Mouse (Mus musculus): ENCODE measurements around the gene Ranbp17. TPM values are rescaled to one million over a fixed set of nuclear protein-coding genes. Genes with fewer than 3 reads are reported as not detected.

Gene Ranbp17
- 4.7 and 6.3 TPM in 2 replicates for polyA plus RNA-seq (2014; fragmentation: Nextera tagmentation; extraction: Ambion mirVana)

- Histone ChIP-seq H3K27me3 (ENCODE audit: control insufficient read depth, insufficient read depth, low read length) (no peaks in the 10 kb centered on the region), H3K36me3 (ENCODE audit: control insufficient read depth, insufficient read depth, low read length) (no peaks in the 10 kb centered on the region), H3K4me2 (ENCODE audit: low read length) (peak within 1 kb of the TSS; percentile 72), H3K27ac (replicated peaks in 1 of 2; ENCODE audit: control insufficient read depth in 1 of 2, insufficient read depth in 1 of 2, low read depth in 2 of 2, low read length in 2 of 2) (peak within 1 kb of the TSS; percentile 65 to 82), H3K4me1 (ENCODE audit: control insufficient read depth in 2 of 2, insufficient read depth in 2 of 2, low read length in 2 of 2) (peaks cover 0 to 6% of the 10 kb centered on the region in 2 experiments; a peak in 3 of 4 replicates), H3K9ac (ENCODE audit: low read length) (peak within 1 kb of the TSS; percentile 89), H3K4me3 (ENCODE audit: control insufficient read depth in 1 of 2, insufficient read depth in 1 of 2, low read depth in 1 of 2, low read length in 2 of 2) (peak within 1 kb of the TSS; percentile 83), H3K9me3 (ENCODE audit: control insufficient read depth, low read length) (no peaks in the 10 kb centered on the region)
- peak; percentile 77 for ATAC-seq (ENCODE audit: insufficient number of reproducible peaks, insufficient read depth, low FRiP score, low read depth)
- 2% methylated on average over 59 of the region's 72 CpGs for whole genome bisulfite sequencing
Observed at GRCm38 (mm10) chr11:33513376-33513991, at the start of gene Ranbp17. TSS of gene Ranbp17 (minus strand) at chr11:33513746.

GRCm38 (mm10) chr11:33554123-33554522 is 40.6 kb upstream of the Ranbp17 start:
- Histone ChIP-seq H3K36me3 (ENCODE audit: control insufficient read depth, insufficient read depth, low read length) (no peaks in the 10 kb centered on the region), H3K9me3 (ENCODE audit: control insufficient read depth, low read length) (no peaks in the 10 kb centered on the region), H3K27me3 (ENCODE audit: control insufficient read depth, insufficient read depth, low read length) (no peaks in the 10 kb centered on the region), H3K4me1 (ENCODE audit: control insufficient read depth in 2 of 2, insufficient read depth in 2 of 2, low read length in 2 of 2) (peaks cover 3 to 5% of the 10 kb centered on the region in 2 experiments; a peak in 3 of 4 replicates), H3K4me3 (ENCODE audit: control insufficient read depth in 1 of 2, insufficient read depth in 1 of 2, low read depth in 1 of 2, low read length in 2 of 2) (no peak overlapping the region), H3K27ac (replicated peaks in 1 of 2; ENCODE audit: control insufficient read depth in 1 of 2, insufficient read depth in 1 of 2, low read depth in 2 of 2, low read length in 2 of 2) (no peak overlapping the region), H3K4me2 (ENCODE audit: low read length) (no peak overlapping the region), H3K9ac (ENCODE audit: low read length) (no peak overlapping the region)
- ATAC-seq (ENCODE audit: insufficient number of reproducible peaks, insufficient read depth, low FRiP score, low read depth) = no peak
- WGBS = 76% methylated on average over 8 of the region's 8 CpGs

GRCm38 (mm10) chr11:33550861-33551560 is 37.5 kb upstream of the Ranbp17 start:
- Histone ChIP-seq H3K27me3 (ENCODE audit: control insufficient read depth, insufficient read depth, low read length) (no peaks in the 10 kb centered on the region), H3K9me3 (ENCODE audit: control insufficient read depth, low read length) (no peaks in the 10 kb centered on the region), H3K27ac (replicated peaks in 1 of 2; ENCODE audit: control insufficient read depth in 1 of 2, insufficient read depth in 1 of 2, low read depth in 2 of 2, low read length in 2 of 2) (no peak overlapping the region; a peak in 1 of 4 replicates), H3K4me1 (ENCODE audit: control insufficient read depth in 2 of 2, insufficient read depth in 2 of 2, low read length in 2 of 2) (peaks cover 3 to 5% of the 10 kb centered on the region in 2 experiments; a peak in 3 of 4 replicates), H3K4me3 (ENCODE audit: control insufficient read depth in 1 of 2, insufficient read depth in 1 of 2, low read depth in 1 of 2, low read length in 2 of 2) (no peak overlapping the region), H3K4me2 (ENCODE audit: low read length) (peak overlapping the region; percentile 46), H3K36me3 (ENCODE audit: control insufficient read depth, insufficient read depth, low read length) (no peaks in the 10 kb centered on the region), H3K9ac (ENCODE audit: low read length) (no peak overlapping the region)
- ATAC-seq (ENCODE audit: insufficient number of reproducible peaks, insufficient read depth, low FRiP score, low read depth) = no peak
- WGBS = 37% methylated on average over 14 of the region's 14 CpGs

- H3K4me1 ChIP-seq (ENCODE audit: control insufficient read depth in 2 of 2, insufficient read depth in 2 of 2, low read length in 2 of 2) = peaks cover 3 to 5% of the 10 kb centered on the region in 2 experiments; a peak in 3 of 4 replicates
- 40% methylated on average over 2 of the region's 2 CpGs for WGBS
- H3K9ac ChIP-seq (ENCODE audit: low read length) = no peak overlapping the region
- H3K36me3 ChIP-seq (ENCODE audit: control insufficient read depth, insufficient read depth, low read length) = no peaks in the 10 kb centered on the region
- H3K27ac ChIP-seq (replicated peaks in 1 of 2; ENCODE audit: control insufficient read depth in 1 of 2, insufficient read depth in 1 of 2, low read depth in 2 of 2, low read length in 2 of 2) = no peak overlapping the region
- ATAC-seq (ENCODE audit: insufficient number of reproducible peaks, insufficient read depth, low FRiP score, low read depth) = no peak
- H3K9me3 ChIP-seq (ENCODE audit: control insufficient read depth, low read length) = no peaks in the 10 kb centered on the region
- H3K27me3 ChIP-seq (ENCODE audit: control insufficient read depth, insufficient read depth, low read length) = no peaks in the 10 kb centered on the region
- H3K4me2 ChIP-seq (ENCODE audit: low read length) = no peak overlapping the region
- H3K4me3 ChIP-seq (ENCODE audit: control insufficient read depth in 1 of 2, insufficient read depth in 1 of 2, low read depth in 1 of 2, low read length in 2 of 2) = no peak overlapping the region
Observed at GRCm38 (mm10) chr11:33547386-33547785, 33.8 kb upstream of the Ranbp17 start.

GRCm38 (mm10) chr11:33544945-33545344 is 31.4 kb upstream of the Ranbp17 start:
- Histone ChIP-seq H3K36me3 (ENCODE audit: control insufficient read depth, insufficient read depth, low read length) (no peaks in the 10 kb centered on the region), H3K9ac (ENCODE audit: low read length) (no peak overlapping the region), H3K27me3 (ENCODE audit: control insufficient read depth, insufficient read depth, low read length) (no peaks in the 10 kb centered on the region), H3K4me2 (ENCODE audit: low read length) (no peak overlapping the region), H3K9me3 (ENCODE audit: control insufficient read depth, low read length) (no peaks in the 10 kb centered on the region), H3K4me1 (ENCODE audit: control insufficient read depth in 2 of 2, insufficient read depth in 2 of 2, low read length in 2 of 2) (no peaks in the 10 kb centered on the region), H3K27ac (replicated peaks in 1 of 2; ENCODE audit: control insufficient read depth in 1 of 2, insufficient read depth in 1 of 2, low read depth in 2 of 2, low read length in 2 of 2) (no peak overlapping the region), H3K4me3 (ENCODE audit: control insufficient read depth in 1 of 2, insufficient read depth in 1 of 2, low read depth in 1 of 2, low read length in 2 of 2) (no peak overlapping the region)
- no peak for ATAC-seq (ENCODE audit: insufficient number of reproducible peaks, insufficient read depth, low FRiP score, low read depth)
- 95% methylated on average over 2 of the region's 2 CpGs for WGBS

GRCm38 (mm10) chr11:33544121-33544520 is 30.6 kb upstream of the Ranbp17 start:
- Histone ChIP-seq H3K4me1 (ENCODE audit: control insufficient read depth in 2 of 2, insufficient read depth in 2 of 2, low read length in 2 of 2) (no peaks in the 10 kb centered on the region), H3K9ac (ENCODE audit: low read length) (no peak overlapping the region), H3K27ac (replicated peaks in 1 of 2; ENCODE audit: control insufficient read depth in 1 of 2, insufficient read depth in 1 of 2, low read depth in 2 of 2, low read length in 2 of 2) (no peak overlapping the region), H3K4me3 (ENCODE audit: control insufficient read depth in 1 of 2, insufficient read depth in 1 of 2, low read depth in 1 of 2, low read length in 2 of 2) (no peak overlapping the region), H3K36me3 (ENCODE audit: control insufficient read depth, insufficient read depth, low read length) (no peaks in the 10 kb centered on the region), H3K4me2 (ENCODE audit: low read length) (no peak overlapping the region), H3K27me3 (ENCODE audit: control insufficient read depth, insufficient read depth, low read length) (no peaks in the 10 kb centered on the region), H3K9me3 (ENCODE audit: control insufficient read depth, low read length) (no peaks in the 10 kb centered on the region)
- 54% methylated on average over 11 of the region's 11 CpGs for WGBS
- no peak for ATAC-seq (ENCODE audit: insufficient number of reproducible peaks, insufficient read depth, low FRiP score, low read depth)

GRCm38 (mm10) chr11:33537390-33538125 is 24.0 kb upstream of the Ranbp17 start:
- Histone ChIP-seq H3K4me1 (ENCODE audit: control insufficient read depth in 2 of 2, insufficient read depth in 2 of 2, low read length in 2 of 2) (no peaks in the 10 kb centered on the region), H3K27ac (replicated peaks in 1 of 2; ENCODE audit: control insufficient read depth in 1 of 2, insufficient read depth in 1 of 2, low read depth in 2 of 2, low read length in 2 of 2) (no peak overlapping the region), H3K4me3 (ENCODE audit: control insufficient read depth in 1 of 2, insufficient read depth in 1 of 2, low read depth in 1 of 2, low read length in 2 of 2) (no peak overlapping the region), H3K9ac (ENCODE audit: low read length) (no peak overlapping the region), H3K27me3 (ENCODE audit: control insufficient read depth, insufficient read depth, low read length) (no peaks in the 10 kb centered on the region), H3K4me2 (ENCODE audit: low read length) (no peak overlapping the region), H3K36me3 (ENCODE audit: control insufficient read depth, insufficient read depth, low read length) (no peaks in the 10 kb centered on the region), H3K9me3 (ENCODE audit: control insufficient read depth, low read length) (no peaks in the 10 kb centered on the region)
- 78% methylated on average over 5 of the region's 5 CpGs for WGBS
- no peak for ATAC-seq (ENCODE audit: insufficient number of reproducible peaks, insufficient read depth, low FRiP score, low read depth)
